Mouse (Mus musculus): ENCODE measurements around the gene Ptx4. TPM values are rescaled to one million over a fixed set of nuclear protein-coding genes. Genes with fewer than 3 reads are reported as not detected.

Ptx4 gene
- polyA plus RNA-seq (2012; rRNA removed) (1.8 and 2.3 TPM in 2 replicates), polyA plus RNA-seq (2014; fragmentation: Nextera tagmentation; extraction: Ambion mirVana) (2.0 and 2.7 TPM in 2 replicates)

DNA sequence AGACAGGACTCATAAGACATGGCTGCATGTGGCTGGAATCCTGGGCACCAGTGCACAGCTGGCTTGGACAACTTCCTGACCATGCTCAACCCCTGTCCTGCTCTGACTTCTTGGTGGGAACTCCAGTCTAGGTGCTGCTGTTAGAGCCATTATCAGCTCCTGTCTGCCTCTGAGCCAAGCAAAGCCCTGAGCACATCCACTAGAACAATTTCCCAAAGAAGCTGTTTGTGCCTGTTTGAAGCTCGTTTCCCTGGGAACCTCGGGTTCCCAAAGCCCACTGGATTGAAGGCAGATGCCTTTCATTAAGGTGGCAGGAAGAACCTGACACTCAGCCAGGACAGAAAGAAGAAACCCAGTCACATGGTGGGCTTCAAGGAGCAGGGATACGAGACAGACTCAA lies at the start of gene Ptx4:
TSS of gene Ptx4 (plus strand) at position 355 of the 400 bp plus-strand sequence.
- Histone ChIP-seq H3K4me2 (replicated peaks; ENCODE audit: low read depth, low read length, severe bottlenecking) (no peak within 1 kb of the TSS), H3K4me1 (ENCODE audit: control insufficient read depth, insufficient read depth, low read length) (0 out of 2 replicates have a peak, but pooled peaks cover 4% of the 10 kb centered on the region), H3K9me3 (ENCODE audit: control insufficient read depth, low read length) (no peaks in the 10 kb centered on the region), H3K9ac (ENCODE audit: low read depth, low read length, severe bottlenecking) (no peak within 1 kb of the TSS), H3K27ac (replicated peaks; ENCODE audit: low read depth, low read length) (no peak within 1 kb of the TSS), H3K4me3 (replicated peaks; ENCODE audit: low read length) (no peak within 1 kb of the TSS), H3K36me3 (ENCODE audit: control insufficient read depth, insufficient read depth, low read length) (no peaks in the 10 kb centered on the region), H3K27me3 (ENCODE audit: control insufficient read depth, insufficient read depth, low read length) (no peaks in the 10 kb centered on the region)
- no peak for TF ChIP-seq POLR2A (IDR thresholded peaks at IDR 0.05; ENCODE audit: borderline replicate concordance, extremely low read depth, insufficient read depth, insufficient read length)
- DNase-seq (ENCODE audit: low spot score) (no peak), ATAC-seq (ENCODE audit: low FRiP score, low read depth) (no peak)
- WGBS = 5% methylated on average over 3 of the region's 3 CpGs

GRCm38 (mm10) chr17:25076906-25077305 lies 43.7 kb upstream of the Ptx4 start:
- Histone ChIP-seq H3K4me1 (ENCODE audit: control insufficient read depth, insufficient read depth, low read length) (peaks cover 11% of the 10 kb centered on the region), H3K9me3 (ENCODE audit: control insufficient read depth, low read length) (no peaks in the 10 kb centered on the region), H3K27me3 (ENCODE audit: control insufficient read depth, insufficient read depth, low read length) (no peaks in the 10 kb centered on the region), H3K36me3 (ENCODE audit: control insufficient read depth, insufficient read depth, low read length) (0 out of 2 replicates have a peak, but pooled peaks cover 4% of the 10 kb centered on the region), H3K9ac (ENCODE audit: low read depth, low read length, severe bottlenecking) (peak overlapping the region; percentile 16; the same call in 1 of the 2 replicates), H3K4me2 (replicated peaks; ENCODE audit: low read depth, low read length, severe bottlenecking) (no peak overlapping the region), H3K27ac (replicated peaks; ENCODE audit: low read depth, low read length) (no peak overlapping the region), H3K4me3 (replicated peaks; ENCODE audit: low read length) (no peak overlapping the region)
- TF ChIP-seq POLR2A (IDR thresholded peaks at IDR 0.05; ENCODE audit: borderline replicate concordance, extremely low read depth, insufficient read depth, insufficient read length) = no peak
- no peak for ATAC-seq (ENCODE audit: low FRiP score, low read depth)
- DNase-seq (ENCODE audit: low spot score) = no peak
- 80% methylated on average over 4 of the region's 4 CpGs for WGBS

- Histone ChIP-seq H3K27me3 (ENCODE audit: control insufficient read depth, insufficient read depth, low read length) (no peaks in the 10 kb centered on the region), H3K9me3 (ENCODE audit: control insufficient read depth, low read length) (no peaks in the 10 kb centered on the region), H3K27ac (replicated peaks; ENCODE audit: low read depth, low read length) (peak overlapping the region; percentile 26; the same call in 1 of the 2 replicates), H3K36me3 (ENCODE audit: control insufficient read depth, insufficient read depth, low read length) (0 out of 2 replicates have a peak, but pooled peaks cover 1% of the 10 kb centered on the region), H3K4me2 (replicated peaks; ENCODE audit: low read depth, low read length, severe bottlenecking) (no peak overlapping the region; the same call in 1 of the 2 replicates), H3K4me3 (replicated peaks; ENCODE audit: low read length) (no peak overlapping the region), H3K4me1 (ENCODE audit: control insufficient read depth, insufficient read depth, low read length) (peaks cover 16% of the 10 kb centered on the region), H3K9ac (ENCODE audit: low read depth, low read length, severe bottlenecking) (peak overlapping the region; percentile 38)
- ATAC-seq (ENCODE audit: low FRiP score, low read depth) (no peak), DNase-seq (ENCODE audit: low spot score) (peak; percentile 66)
- TF ChIP-seq POLR2A (IDR thresholded peaks at IDR 0.05; ENCODE audit: borderline replicate concordance, extremely low read depth, insufficient read depth, insufficient read length) = no peak
- 70% methylated on average over 13 of the region's 13 CpGs for WGBS
Measured at GRCm38 (mm10) chr17:25077771-25078372, 42.7 kb upstream of the Ptx4 start.

- DNase-seq (ENCODE audit: low spot score) (no peak), ATAC-seq (ENCODE audit: low FRiP score, low read depth) (no peak)
- peak overlapping the region; percentile 28 for H3K9ac ChIP-seq (ENCODE audit: low read depth, low read length, severe bottlenecking)
- no peak for TF ChIP-seq POLR2A (IDR thresholded peaks at IDR 0.05; ENCODE audit: borderline replicate concordance, extremely low read depth, insufficient read depth, insufficient read length)
- H3K36me3 ChIP-seq (ENCODE audit: control insufficient read depth, insufficient read depth, low read length) = no peaks in the 10 kb centered on the region
- H3K4me3 ChIP-seq (replicated peaks; ENCODE audit: low read length) = peak overlapping the region; percentile 16
- 84% methylated on average over 13 of the region's 13 CpGs for WGBS
- H3K4me2 ChIP-seq (replicated peaks; ENCODE audit: low read depth, low read length, severe bottlenecking) = 0 out of 2 replicates have a peak overlapping the region, but pooled peaks have one; percentile 15
- H3K27ac ChIP-seq (replicated peaks; ENCODE audit: low read depth, low read length) = peak overlapping the region; percentile 38; the same call in 1 of the 2 replicates
- H3K4me1 ChIP-seq (ENCODE audit: control insufficient read depth, insufficient read depth, low read length) = peaks cover 30% of the 10 kb centered on the region
- no peaks in the 10 kb centered on the region for H3K27me3 ChIP-seq (ENCODE audit: control insufficient read depth, insufficient read depth, low read length)
- H3K9me3 ChIP-seq (ENCODE audit: control insufficient read depth, low read length) = no peaks in the 10 kb centered on the region
Measured at GRCm38 (mm10) chr17:25080210-25080609, 40.4 kb upstream of the Ptx4 start.

GRCm38 (mm10) chr17:25080960-25081381 lies 39.6 kb upstream of the Ptx4 start:
- Histone ChIP-seq H3K4me2 (replicated peaks; ENCODE audit: low read depth, low read length, severe bottlenecking) (peak overlapping the region; percentile 15; the same call in 1 of the 2 replicates), H3K4me3 (replicated peaks; ENCODE audit: low read length) (peak overlapping the region; percentile 16), H3K36me3 (ENCODE audit: control insufficient read depth, insufficient read depth, low read length) (no peaks in the 10 kb centered on the region), H3K9me3 (ENCODE audit: control insufficient read depth, low read length) (no peaks in the 10 kb centered on the region), H3K27ac (replicated peaks; ENCODE audit: low read depth, low read length) (peak overlapping the region; percentile 38; the same call in 1 of the 2 replicates), H3K27me3 (ENCODE audit: control insufficient read depth, insufficient read depth, low read length) (no peaks in the 10 kb centered on the region), H3K9ac (ENCODE audit: low read depth, low read length, severe bottlenecking) (peak overlapping the region; percentile 28; the same call in 1 of the 2 replicates), H3K4me1 (ENCODE audit: control insufficient read depth, insufficient read depth, low read length) (peaks cover 30% of the 10 kb centered on the region)
- TF ChIP-seq POLR2A (IDR thresholded peaks at IDR 0.05; ENCODE audit: borderline replicate concordance, extremely low read depth, insufficient read depth, insufficient read length) = no peak
- ATAC-seq (ENCODE audit: low FRiP score, low read depth) (no peak), DNase-seq (ENCODE audit: low spot score) (peak; percentile 21)
- 66% methylated on average over 11 of the region's 11 CpGs for WGBS

Measured in limb, embryonic 14.5 days (tissue).